Comparison of ENCODE assay signal across 1 mouse cellular context in the genomic region with DNA sequence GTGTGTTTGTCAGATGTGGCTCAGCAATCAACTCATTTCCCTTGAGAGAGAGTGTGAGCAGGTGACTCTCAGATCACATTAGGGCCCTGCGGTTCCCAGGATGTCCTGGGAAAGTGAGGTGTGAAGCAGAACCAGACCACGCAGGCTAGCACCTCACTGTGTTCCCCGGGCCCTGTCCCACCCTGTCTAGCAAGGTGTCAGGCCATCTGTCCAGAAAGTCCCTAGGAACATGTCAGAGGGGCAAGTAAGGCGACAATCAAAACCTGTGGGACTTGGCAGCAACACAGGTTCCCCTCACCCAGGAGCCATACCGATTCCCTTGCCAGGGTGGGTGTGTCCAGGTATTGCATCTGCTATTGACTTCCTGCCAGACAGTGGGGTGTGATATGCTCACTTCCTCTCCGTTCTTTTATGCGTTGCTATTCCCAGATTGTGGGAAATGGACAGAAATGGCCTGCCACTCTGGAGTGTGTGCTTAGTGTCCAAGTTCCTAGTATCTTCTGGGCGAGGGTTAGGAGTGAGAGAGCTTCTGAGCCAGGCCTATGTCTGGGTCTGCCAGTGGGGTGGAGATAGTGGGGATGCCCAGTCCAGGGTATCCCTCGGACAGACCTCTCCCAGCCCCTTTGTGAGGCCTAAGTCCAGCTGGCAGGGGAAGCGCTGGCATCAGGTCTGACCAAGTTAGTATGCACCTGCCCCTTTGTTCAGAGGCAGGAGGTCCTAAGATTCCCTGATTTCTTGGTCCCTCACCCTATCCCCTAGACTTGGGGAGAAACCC.
TF ChIP-seq lines count a peak whose summit lies in the region.

No protein-coding gene starts in this region.

TF ChIP-seq in MEL, 35 proteins besides CTCF, POLR2A, EP300 and RAD21 (continued from another document):
- no peak for TF ChIP-seq MEF2A (IDR thresholded peaks at IDR 0.05; ENCODE audit: extremely low read depth, insufficient replicate concordance, low read depth, low read length, poor library complexity, severe bottlenecking)
TF ChIP-seq in MEL: peak in this region for 4.
